Mouse (Mus musculus) myocyte (in vitro differentiated cells): ENCODE measurements around the gene Apobr.

Source experiments
- CEBPB ChIP-seq: IDR thresholded peaks from 2 replicates; pipeline ENCODE4 v1.6.1; 2011; ENCODE audit warnings: mild to moderate bottlenecking, moderate library complexity; ENCODE audit not compliant: poor library complexity, insufficient read depth, severe bottlenecking
- E2F4 ChIP-seq: IDR thresholded peaks from one replicate; pipeline ENCODE4 v1.6.1; 2011; ENCODE audit warnings: mild to moderate bottlenecking, control low read depth, moderate library complexity; ENCODE audit not compliant: insufficient read depth
- MAX ChIP-seq: IDR thresholded peaks from one replicate; pipeline ENCODE4 v1.6.1; 2011; ENCODE audit warnings: low read depth, mild to moderate bottlenecking, control low read depth
- MYOD1 ChIP-seq, 3 experiments: IDR thresholded peaks; one replicate each; pipeline ENCODE4 v1.6.1; 2011; ENCODE audit warnings: control low read depth in 2 of 3, low read depth in 2 of 3, mild to moderate bottlenecking in 2 of 3, moderate library complexity in 1 of 3; ENCODE audit not compliant: insufficient read length in 2 of 3, control insufficient read depth in 1 of 3
- MYOG ChIP-seq, 3 experiments: IDR thresholded peaks; one replicate each; pipeline ENCODE4 v1.6.1; 2011; ENCODE audit warnings: control low read depth in 2 of 3, low read depth in 2 of 3, mild to moderate bottlenecking in 2 of 3; ENCODE audit not compliant: insufficient read length in 2 of 3, control insufficient read depth in 1 of 3, insufficient read depth in 1 of 3
- POLR2A ChIP-seq: IDR thresholded peaks from one replicate; pipeline ENCODE4 v1.6.1; 2011; ENCODE audit warnings: low read depth, mild to moderate bottlenecking, control low read depth, moderate library complexity; ENCODE audit not compliant: insufficient read length
- POLR2AphosphoS2 ChIP-seq: IDR thresholded peaks from one replicate; pipeline ENCODE4 v1.6.1; 2011; ENCODE audit warnings: low read depth, control low read depth; ENCODE audit not compliant: insufficient read length
- REST ChIP-seq: IDR thresholded peaks from one replicate; pipeline ENCODE4 v1.6.1; 2011; ENCODE audit warnings: mild to moderate bottlenecking, control low read depth, moderate library complexity; ENCODE audit not compliant: insufficient read depth, insufficient read length
- SRF ChIP-seq: IDR thresholded peaks from one replicate; pipeline ENCODE4 v1.6.1; 2011; ENCODE audit warnings: low read depth; ENCODE audit not compliant: control insufficient read depth, insufficient read length
- TCF12 ChIP-seq: IDR thresholded peaks from one replicate; pipeline ENCODE4 v1.6.1; 2011; ENCODE audit warnings: mild to moderate bottlenecking, control low read depth; ENCODE audit not compliant: poor library complexity, insufficient read depth, severe bottlenecking
- TCF3 ChIP-seq: IDR thresholded peaks from one replicate; pipeline ENCODE4 v1.6.1; 2011; ENCODE audit warnings: low read depth, control low read depth; ENCODE audit not compliant: insufficient read length
- USF1 ChIP-seq: IDR thresholded peaks from one replicate; pipeline ENCODE4 v1.6.1; 2011; ENCODE audit warnings: low read depth, mild to moderate bottlenecking, control low read depth, moderate library complexity

DNA sequence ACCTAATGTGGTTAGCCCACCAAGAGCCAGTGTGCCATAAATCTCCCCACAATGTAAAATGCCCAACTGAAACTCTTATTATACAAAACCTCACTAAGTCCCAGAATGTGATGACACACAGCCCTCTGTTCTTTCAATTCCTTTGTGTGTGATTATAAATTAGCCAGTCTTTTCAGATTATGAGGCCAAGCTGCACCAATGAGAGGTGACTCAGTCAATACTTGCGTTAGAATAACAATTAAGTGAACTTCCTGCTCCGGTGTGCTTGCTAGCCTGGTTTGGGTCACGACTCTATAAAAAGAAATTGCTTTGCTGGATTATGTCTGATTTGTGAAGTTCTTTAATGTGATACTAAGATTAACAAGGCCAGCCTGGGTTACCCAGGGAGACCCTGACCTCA, 45.2 kb downstream of the Apobr start:
- TF ChIP-seq POLR2A (no peak), E2F4 (no peak), USF1 (no peak), TCF12 (no peak), POLR2AphosphoS2 (no peak), CEBPB (no peak), MYOG (IDR thresholded peaks at IDR 0.05; ENCODE audit: control insufficient read depth in 1 of 3, insufficient read depth in 1 of 3, insufficient read length in 2 of 3, low read depth in 2 of 3) (no peak), SRF (no peak), REST (no peak), MAX (no peak), MYOD1 (IDR thresholded peaks at IDR 0.05; ENCODE audit: control insufficient read depth in 1 of 3, insufficient read length in 2 of 3, low read depth in 2 of 3) (no peak), TCF3 (no peak)
